Mouse (Mus musculus) lung, embryonic 15.5 days (tissue): ENCODE measurements around the gene Gbf1. TPM values are rescaled to one million over a fixed set of nuclear protein-coding genes. Genes with fewer than 3 reads are reported as not detected.
A peak's percentile ranks its signal among the peaks of the same experiment; 100 is the strongest.
"Not testable (repeated sequence)": the region's sequence is repeated elsewhere in the genome, so short reads cannot be mapped to it uniquely, and the experiment has no call there.

Experiments used
- ATAC-seq: fragments of 200-750 bp; cut with Nextera tagmentation; 2 replicates; pipeline ENCODE4 v1.8.0; 2017; ENCODE audit warnings: moderate number of reproducible peaks, borderline replicate concordance; ENCODE audit not compliant: low FRiP score, low TSS enrichment; ENCODE audit errors: extremely low read depth
- H3K27ac ChIP-seq: fragments of 300-500 bp; sonication (generic); 2 replicates; pipeline ENCODE4 v1.5.1; 2015; ENCODE audit warnings: moderate library complexity, mild to moderate bottlenecking, inconsistent platforms
- H3K27me3 ChIP-seq: fragments of 300-500 bp; sonication (generic); 2 replicates; pipeline ENCODE4 v1.6.1; 2015; ENCODE audit warnings: inconsistent platforms
- H3K36me3 ChIP-seq: fragments of 300-500 bp; sonication (generic); 2 replicates; pipeline ENCODE4 v1.6.1; 2015; ENCODE audit warnings: inconsistent platforms
- H3K4me1 ChIP-seq: fragments of 300-500 bp; sonication (generic); 2 replicates; pipeline ENCODE4 v1.6.1; 2015; ENCODE audit warnings: inconsistent platforms
- H3K4me2 ChIP-seq: fragments of 300-500 bp; sonication (generic); 2 replicates; pipeline ENCODE4 v1.6.1; 2015; ENCODE audit warnings: inconsistent platforms, mild to moderate bottlenecking, moderate library complexity
- H3K4me3 ChIP-seq: fragments of 300-500 bp; sonication (generic); 2 replicates; pipeline ENCODE4 v1.5.1; 2015; ENCODE audit warnings: mild to moderate bottlenecking, inconsistent platforms
- H3K9ac ChIP-seq: fragments of 300-500 bp; sonication (generic); 2 replicates; pipeline ENCODE4 v1.6.1; 2015; ENCODE audit warnings: inconsistent platforms
- H3K9me3 ChIP-seq: fragments of 300-500 bp; sonication (generic); 2 replicates; pipeline ENCODE4 v1.6.1; 2016; ENCODE audit warnings: inconsistent platforms
- WGBS: fragments of 180-500 bp; shearing (Covaris S2); methylation state at CpG from one replicate; pipeline ENCODE4 v1.1.7; 2015; 5-methylcytosine and 5-hydroxymethylcytosine counted together
- polyA plus RNA-seq: library from polyadenylated mRNA; unstranded; fragments of >200 nt; fragmentation: Nextera tagmentation; extraction: Ambion mirVana; gene quantifications from 2 replicates; pipeline ENCODE4 v1.2.1, GENCODE M21; 2015

Gene Gbf1
- polyA plus RNA-seq, 1 experiment from 2014 or later: 65.0 TPM

DNA sequence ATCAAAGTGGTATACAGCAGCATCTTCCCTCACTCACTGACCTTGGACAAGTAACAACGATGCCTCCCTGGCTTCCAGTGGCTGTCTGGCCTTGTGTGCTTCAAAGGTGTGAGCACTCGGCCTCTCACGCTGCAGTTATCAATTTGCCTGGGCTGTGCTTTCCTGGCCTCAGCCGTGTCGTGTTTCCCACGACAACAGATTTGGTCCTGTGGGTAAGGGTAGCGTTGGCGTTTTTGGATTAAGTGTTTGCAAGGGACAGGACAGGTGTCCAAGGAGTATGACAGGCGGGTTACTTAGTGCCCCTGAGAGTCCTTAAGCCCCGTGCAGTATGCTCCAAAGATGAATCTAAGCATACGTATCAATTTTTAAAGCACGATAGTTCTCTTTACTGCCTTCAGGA lies 3.2 kb upstream of the Gbf1 start:
- H3K9ac ChIP-seq: no peak overlapping the region
- peaks cover 34% of the 10 kb centered on the region for H3K4me1 ChIP-seq
- ATAC-seq: no peak
- peaks cover 63% of the 10 kb centered on the region for H3K27me3 ChIP-seq
- no peaks in the 10 kb centered on the region for H3K36me3 ChIP-seq
- 21% methylated on average over 12 of the region's 12 CpGs for WGBS
- no peaks in the 10 kb centered on the region for H3K9me3 ChIP-seq
- peak overlapping the region; percentile 96 for H3K4me2 ChIP-seq
- H3K27ac ChIP-seq: no peak overlapping the region
- peak overlapping the region; percentile 62; the same call in 1 of the 2 replicates for H3K4me3 ChIP-seq

DNA sequence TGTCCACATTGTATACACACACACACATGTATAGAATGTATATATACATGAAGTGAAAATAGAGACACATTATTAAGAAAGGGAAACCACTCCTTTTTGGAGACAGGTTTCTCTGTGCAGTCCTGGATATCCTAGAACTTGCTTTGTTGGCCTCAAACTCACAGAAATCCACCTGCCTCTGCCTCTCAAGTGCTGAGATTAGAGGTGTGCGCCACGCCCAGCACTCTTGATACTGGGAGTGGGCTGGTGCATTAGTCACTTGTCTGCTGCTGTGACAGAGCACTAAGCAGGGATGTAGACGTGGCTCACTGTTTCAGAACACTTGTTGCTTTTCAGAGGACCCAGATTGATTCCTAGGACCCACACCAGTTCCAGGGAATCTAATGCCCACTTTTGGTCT lies 13.6 kb downstream of the Gbf1 start:
- H3K9me3 ChIP-seq: no peaks in the 10 kb centered on the region
- no peaks in the 10 kb centered on the region for H3K27me3 ChIP-seq
- WGBS: 93% methylated on average over 3 of the region's 3 CpGs
- no peaks in the 10 kb centered on the region for H3K4me1 ChIP-seq
- no peak overlapping the region for H3K4me2 ChIP-seq
- H3K9ac ChIP-seq: no peak overlapping the region
- peaks cover 31% of the 10 kb centered on the region for H3K36me3 ChIP-seq
- H3K4me3 ChIP-seq: no peak overlapping the region
- H3K27ac ChIP-seq: no peak overlapping the region
- no peak for ATAC-seq

DNA sequence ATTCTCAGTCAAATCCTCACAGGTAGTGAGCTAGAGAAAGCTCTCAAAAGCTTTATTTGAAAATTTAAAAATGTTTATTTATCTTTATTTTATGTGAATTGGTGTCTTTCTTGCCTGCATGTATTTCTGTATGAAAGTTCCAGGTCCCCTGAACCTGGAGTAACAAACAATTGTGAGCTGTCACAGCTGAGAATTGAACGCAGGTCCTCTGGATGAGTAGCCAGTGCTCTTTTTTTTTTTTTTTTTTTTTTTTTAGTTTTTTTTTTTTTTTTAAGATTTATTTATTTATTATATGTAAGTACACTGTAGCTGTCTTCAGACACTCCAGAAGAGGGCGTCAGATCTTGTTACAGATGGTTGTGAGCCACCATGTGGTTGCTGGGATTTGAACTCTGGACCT lies 14.9 kb downstream of the Gbf1 start:
- WGBS: 79% methylated on average over 1 of the region's 2 CpGs
- not testable (repeated sequence) for H3K4me3 ChIP-seq, H3K4me2 ChIP-seq, H3K4me1 ChIP-seq, H3K27me3 ChIP-seq, ATAC-seq, H3K9ac ChIP-seq, H3K27ac ChIP-seq, H3K9me3 ChIP-seq
- peaks cover 42% of the 10 kb centered on the region for H3K36me3 ChIP-seq

DNA sequence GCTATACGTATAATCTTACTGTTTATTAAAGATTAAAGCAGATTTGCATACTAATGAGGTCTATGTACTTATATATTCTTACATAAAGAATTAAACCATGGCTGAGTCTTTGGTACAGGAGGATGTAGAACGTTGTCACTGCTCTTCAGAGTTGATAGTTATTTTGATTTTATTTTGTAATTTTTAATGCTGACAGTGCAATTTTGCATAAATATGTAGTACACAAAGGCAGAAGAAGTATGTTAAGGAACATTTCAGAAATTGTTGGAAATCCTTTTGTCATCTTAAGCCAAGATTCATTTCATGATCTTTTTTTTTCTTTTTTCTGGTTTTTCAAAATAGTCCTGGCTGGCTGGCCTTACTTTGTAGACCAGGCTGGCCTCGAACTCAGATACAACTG lies 17.1 kb downstream of the Gbf1 start:
- ATAC-seq: no peak
- H3K9me3 ChIP-seq: no peaks in the 10 kb centered on the region
- H3K27ac ChIP-seq: no peak overlapping the region
- H3K4me2 ChIP-seq: no peak overlapping the region
- H3K27me3 ChIP-seq: no peaks in the 10 kb centered on the region
- peaks cover 34% of the 10 kb centered on the region for H3K36me3 ChIP-seq
- no peak overlapping the region for H3K9ac ChIP-seq
- WGBS: 73% methylated on average over 3 of the region's 3 CpGs
- no peaks in the 10 kb centered on the region for H3K4me1 ChIP-seq
- no peak overlapping the region for H3K4me3 ChIP-seq

DNA sequence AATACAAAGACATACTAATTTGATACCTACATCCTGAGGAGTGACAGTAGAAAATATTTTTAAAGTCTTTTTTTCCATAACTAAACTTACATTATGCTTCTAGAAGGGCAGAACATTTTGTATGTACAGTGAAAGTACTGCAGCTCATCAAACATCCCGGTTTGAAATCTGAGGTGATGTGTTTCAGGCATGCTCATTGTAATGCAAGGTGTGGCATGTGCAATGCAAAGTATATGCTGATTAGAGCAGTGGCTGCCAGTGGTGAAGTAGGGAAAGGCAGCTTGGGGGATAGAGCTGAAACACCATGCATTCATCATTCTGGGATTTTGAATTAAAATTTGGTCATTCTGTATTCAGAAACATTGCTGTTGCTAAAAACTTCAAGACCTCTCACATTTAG lies 17.6 kb downstream of the Gbf1 start:
- Histone ChIP-seq H3K27me3 (no peaks in the 10 kb centered on the region), H3K4me3 (no peak overlapping the region), H3K9me3 (no peaks in the 10 kb centered on the region), H3K27ac (no peak overlapping the region), H3K36me3 (peaks cover 30% of the 10 kb centered on the region), H3K4me1 (0 out of 2 replicates have a peak, but pooled peaks cover 3% of the 10 kb centered on the region), H3K9ac (no peak overlapping the region), H3K4me2 (no peak overlapping the region)
- WGBS: 74% methylated on average over 1 of the region's 1 CpGs
- ATAC-seq: no peak

DNA sequence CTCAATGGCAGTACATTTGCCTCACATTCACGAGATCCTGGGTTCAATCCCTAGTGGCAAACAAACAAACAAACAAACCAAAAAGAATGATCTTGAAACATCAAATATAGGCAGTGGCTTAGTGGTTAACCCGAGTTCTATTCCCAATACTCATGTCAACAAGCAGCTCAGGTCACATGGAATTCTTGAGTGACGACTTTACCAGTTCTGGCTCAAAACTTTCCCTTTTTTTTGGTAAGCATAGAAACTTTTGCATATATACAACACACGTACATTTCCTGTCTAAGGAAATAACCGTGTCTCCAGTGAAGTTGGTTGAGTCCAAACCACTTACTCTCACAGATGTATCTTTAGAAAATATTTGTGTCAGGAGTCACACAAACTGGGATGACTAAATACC lies 20.2 kb downstream of the Gbf1 start:
- no peak overlapping the region for H3K4me2 ChIP-seq
- no peak overlapping the region for H3K4me3 ChIP-seq
- ATAC-seq: no peak
- H3K4me1 ChIP-seq: peaks cover 7% of the 10 kb centered on the region; the same call in 1 of the 2 replicates
- no peak overlapping the region for H3K27ac ChIP-seq
- no peak overlapping the region for H3K9ac ChIP-seq
- H3K9me3 ChIP-seq: no peaks in the 10 kb centered on the region
- 61% methylated on average over 5 of the region's 5 CpGs for WGBS
- no peaks in the 10 kb centered on the region for H3K27me3 ChIP-seq
- H3K36me3 ChIP-seq: peaks cover 18% of the 10 kb centered on the region

DNA sequence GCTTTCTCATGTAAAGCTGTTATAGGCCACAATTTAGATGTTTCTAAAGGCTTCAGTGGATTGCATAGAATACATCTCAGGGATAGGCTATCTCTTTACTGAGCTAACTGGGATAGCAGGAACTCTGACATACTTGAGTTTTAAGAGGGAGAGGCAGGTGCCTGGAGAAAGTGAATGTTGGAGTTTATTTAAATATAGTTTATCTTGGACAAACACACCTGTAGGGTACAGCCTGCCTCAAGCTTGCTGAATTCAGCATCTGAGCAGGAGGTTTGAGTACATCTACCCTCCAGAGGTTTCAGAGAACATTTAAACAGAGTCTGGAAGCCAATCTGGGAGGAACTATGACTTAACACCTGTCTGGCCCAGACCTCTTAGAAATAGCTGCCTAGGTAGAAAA lies 22.9 kb downstream of the Gbf1 start:
- H3K36me3 ChIP-seq: peaks cover 18% of the 10 kb centered on the region
- ATAC-seq: 0 out of 2 replicates have a peak, but pooled peaks have one; percentile 23
- no peak overlapping the region for H3K9ac ChIP-seq
- no peaks in the 10 kb centered on the region for H3K9me3 ChIP-seq
- no peaks in the 10 kb centered on the region for H3K27me3 ChIP-seq
- no peak overlapping the region for H3K27ac ChIP-seq
- H3K4me2 ChIP-seq: no peak overlapping the region
- H3K4me3 ChIP-seq: no peak overlapping the region
- H3K4me1 ChIP-seq: peaks cover 7% of the 10 kb centered on the region; the same call in 1 of the 2 replicates

DNA sequence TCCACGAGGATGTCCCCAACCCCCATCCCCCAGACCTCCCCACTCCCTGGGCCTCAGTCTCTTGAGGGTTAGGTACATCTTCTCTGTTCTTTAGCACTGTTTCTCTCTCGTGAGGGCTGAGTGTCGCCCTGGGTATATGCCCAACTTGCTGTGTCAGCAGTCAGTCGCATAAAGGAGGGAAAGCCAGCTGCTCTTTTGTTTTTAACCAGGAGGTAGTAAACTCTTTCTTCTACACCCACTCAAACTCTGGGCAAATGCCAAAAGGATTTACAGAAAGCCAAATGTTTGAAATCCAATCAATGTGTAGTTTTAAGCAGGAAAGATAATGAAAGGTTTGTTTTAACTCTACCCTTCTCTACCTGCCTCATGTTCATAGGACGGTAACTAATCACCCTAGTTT lies 24.7 kb downstream of the Gbf1 start:
- no peaks in the 10 kb centered on the region for H3K9me3 ChIP-seq

DNA sequence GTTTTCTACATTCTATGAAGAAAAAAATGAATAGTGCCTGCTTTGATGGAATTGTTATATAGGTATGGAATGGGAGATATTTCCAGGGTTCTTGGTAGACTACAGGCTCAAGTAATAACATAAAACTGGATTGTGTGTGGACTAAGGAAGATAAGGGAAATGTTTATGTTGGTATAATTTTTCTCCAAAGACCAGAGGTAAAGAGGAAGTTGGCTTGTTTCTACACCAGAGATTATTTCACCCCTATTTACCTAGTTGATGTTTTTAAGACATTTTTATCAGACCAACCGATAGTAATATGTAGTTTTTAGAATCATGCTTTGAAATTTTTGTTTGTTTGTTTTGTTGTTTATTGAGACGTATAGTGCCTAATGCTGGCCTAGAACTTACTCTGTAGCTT lies 28.0 kb downstream of the Gbf1 start:
- no peaks in the 10 kb centered on the region for H3K9me3 ChIP-seq
- WGBS: 79% methylated on average over 2 of the region's 2 CpGs
- H3K4me1 ChIP-seq: peaks cover 4% of the 10 kb centered on the region; the same call in 1 of the 2 replicates
- no peak for ATAC-seq
- H3K4me2 ChIP-seq: no peak overlapping the region
- H3K27me3 ChIP-seq: no peaks in the 10 kb centered on the region
- H3K4me3 ChIP-seq: no peak overlapping the region
- H3K9ac ChIP-seq: no peak overlapping the region
- no peak overlapping the region for H3K27ac ChIP-seq
- 0 out of 2 replicates have a peak, but pooled peaks cover 4% of the 10 kb centered on the region for H3K36me3 ChIP-seq

More for the DNA sequence above, 24.7 kb downstream of the Gbf1 start:
- no peak overlapping the region for H3K9ac ChIP-seq
- H3K27ac ChIP-seq: no peak overlapping the region
- H3K27me3 ChIP-seq: no peaks in the 10 kb centered on the region
- H3K4me2 ChIP-seq: no peak overlapping the region
- H3K36me3 ChIP-seq: peaks cover 5% of the 10 kb centered on the region; the same call in 1 of the 2 replicates
- no peak for ATAC-seq
- H3K4me1 ChIP-seq: peaks cover 7% of the 10 kb centered on the region; the same call in 1 of the 2 replicates
- WGBS: 52% methylated on average over 5 of the region's 5 CpGs
- no peak overlapping the region for H3K4me3 ChIP-seq

DNA sequence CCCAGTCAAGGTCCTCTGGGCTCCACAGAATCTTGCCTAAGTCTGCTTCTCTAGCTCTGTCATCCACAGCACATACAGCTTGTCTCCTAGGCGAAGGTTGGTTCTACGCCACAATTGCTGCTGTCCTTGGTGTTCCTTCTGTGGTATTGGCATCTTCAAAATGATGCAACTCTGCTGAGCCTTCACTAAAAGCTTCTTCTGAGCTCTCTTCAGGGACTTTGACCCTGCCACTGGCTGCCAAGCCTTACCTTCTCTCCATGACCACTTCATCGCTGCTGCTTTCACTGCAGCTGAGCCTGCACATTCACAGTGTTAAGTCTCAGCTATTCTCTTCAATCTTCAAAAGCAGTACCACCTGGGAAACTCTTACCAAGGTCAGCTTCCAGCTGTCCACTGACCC lies 29.9 kb downstream of the Gbf1 start:
- Histone ChIP-seq H3K9ac (no peak overlapping the region), H3K4me3 (no peak overlapping the region), H3K4me2 (no peak overlapping the region), H3K9me3 (no peaks in the 10 kb centered on the region), H3K27ac (no peak overlapping the region), H3K27me3 (no peaks in the 10 kb centered on the region), H3K36me3 (0 out of 2 replicates have a peak, but pooled peaks cover 4% of the 10 kb centered on the region), H3K4me1 (no peaks in the 10 kb centered on the region)
- WGBS: 92% methylated on average over 3 of the region's 3 CpGs
- no peak for ATAC-seq

DNA sequence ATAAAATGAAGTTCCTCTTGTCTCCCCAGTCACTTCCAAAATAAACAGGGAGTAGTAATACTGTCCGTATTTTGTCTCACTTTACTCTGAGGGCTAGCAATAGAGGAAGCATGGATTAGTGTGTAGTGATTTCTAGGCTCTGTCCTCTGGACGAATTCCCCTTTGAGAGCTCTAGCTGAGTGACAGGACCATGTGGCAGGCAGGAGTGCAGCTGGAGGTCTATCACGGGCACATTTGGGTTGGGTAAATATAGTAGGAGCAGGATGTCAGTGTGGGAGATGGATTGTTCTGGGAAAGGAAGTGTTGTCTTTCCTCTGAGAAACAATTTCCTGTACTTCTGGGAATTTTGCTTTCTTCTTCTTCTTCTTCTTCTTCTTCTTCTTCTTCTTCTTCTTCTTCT lies 34.3 kb downstream of the Gbf1 start:
- Histone ChIP-seq H3K4me3 (no peak overlapping the region), H3K9me3 (no peaks in the 10 kb centered on the region), H3K27ac (0 out of 2 replicates have a peak overlapping the region, but pooled peaks have one; percentile 11), H3K4me1 (no peaks in the 10 kb centered on the region), H3K4me2 (no peak overlapping the region; the same call in 1 of the 2 replicates), H3K36me3 (0 out of 2 replicates have a peak, but pooled peaks cover 4% of the 10 kb centered on the region), H3K27me3 (no peaks in the 10 kb centered on the region), H3K9ac (no peak overlapping the region)
- 18% methylated on average over 3 of the region's 3 CpGs for WGBS
- ATAC-seq: no peak

DNA sequence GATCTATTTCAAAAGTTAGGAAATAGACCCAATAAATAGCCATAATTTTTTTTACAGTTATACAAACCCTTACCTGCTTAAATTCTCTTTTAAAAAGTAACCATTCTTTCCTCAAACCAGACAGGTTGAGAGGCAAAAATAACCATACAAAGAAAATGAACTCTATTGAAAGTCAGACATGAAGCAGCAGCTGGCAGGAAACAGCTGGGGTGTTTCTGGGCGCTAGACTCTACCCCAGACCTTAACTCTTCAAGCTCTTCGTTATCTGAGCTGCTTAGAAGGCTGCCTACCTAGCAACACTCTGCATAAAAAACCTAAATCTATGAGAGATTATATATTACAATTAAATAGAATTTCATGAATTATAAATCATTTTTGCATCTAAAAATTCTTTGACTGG lies 34.9 kb downstream of the Gbf1 start:
- H3K4me1 ChIP-seq: no peaks in the 10 kb centered on the region
- H3K9me3 ChIP-seq: no peaks in the 10 kb centered on the region
- H3K27me3 ChIP-seq: no peaks in the 10 kb centered on the region
- 0 out of 2 replicates have a peak, but pooled peaks cover 4% of the 10 kb centered on the region for H3K36me3 ChIP-seq
- no peak overlapping the region for H3K27ac ChIP-seq
- 57% methylated on average over 2 of the region's 2 CpGs for whole genome bisulfite sequencing
- no peak overlapping the region for H3K4me2 ChIP-seq
- no peak overlapping the region for H3K9ac ChIP-seq
- H3K4me3 ChIP-seq: no peak overlapping the region
- no peak for ATAC-seq

DNA sequence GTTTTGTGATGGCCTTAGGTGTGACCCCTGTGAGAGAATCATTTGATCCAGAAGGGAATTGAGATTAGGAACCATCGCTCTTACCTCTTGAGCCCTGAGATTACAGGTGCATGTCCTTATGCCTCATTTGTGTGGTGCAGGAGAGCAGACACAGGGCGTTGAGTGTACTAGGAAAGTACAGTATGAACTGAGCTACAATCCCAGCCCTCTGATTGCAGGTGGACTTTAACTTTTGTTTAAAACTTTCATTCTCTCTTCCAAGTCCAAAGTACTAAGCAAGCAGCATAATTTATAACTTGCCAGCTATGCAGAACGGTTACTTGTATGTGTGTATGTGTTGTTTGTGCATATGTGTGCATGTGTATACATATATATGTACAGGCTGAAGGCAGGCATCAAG lies 46.0 kb downstream of the Gbf1 start:
- Histone ChIP-seq H3K4me1 (no peaks in the 10 kb centered on the region), H3K36me3 (no peaks in the 10 kb centered on the region), H3K4me3 (no peak overlapping the region), H3K4me2 (no peak overlapping the region), H3K27me3 (no peaks in the 10 kb centered on the region), H3K27ac (no peak overlapping the region), H3K9ac (no peak overlapping the region), H3K9me3 (no peaks in the 10 kb centered on the region)
- WGBS: 83% methylated on average over 3 of the region's 3 CpGs
- no peak for ATAC-seq
